Mouse (Mus musculus): Measurements from ENCODE around the gene Fam168a. TPM values are rescaled to one million over a fixed set of nuclear protein-coding genes. Genes with fewer than 3 reads are reported as not detected.

The Fam168a gene
- polyA plus RNA-seq, 1 experiment from 2014 or later: 59.9 TPM

Small RNAs within 50 kb of the gene (microRNA-seq; reads per million reads assigned to microRNA genes)
- 86.1 reads per million, percentile 46 among the genes with 10 or more reads in this experiment for gene Mir3102

Other genes with a start within 250 kb of the Fam168a start
- not detected in 2 replicates for gene Ucp3, start 233.6 kb upstream of the Fam168a start, polyA plus RNA-seq (2014; fragmentation: Nextera tagmentation; extraction: Ambion mirVana)
- 208 TPM in 2 replicates for gene Ucp2, start 213.3 kb upstream of the Fam168a start, polyA plus RNA-seq (2014; fragmentation: Nextera tagmentation; extraction: Ambion mirVana)
- gene Dnajb13, start 191.7 kb upstream of the Fam168a start, polyA plus RNA-seq (2014; fragmentation: Nextera tagmentation; extraction: Ambion mirVana): 0.35 and 0.42 TPM in 2 replicates
- 23.9 and 24.3 TPM in 2 replicates for gene Coa4, start 169.6 kb upstream of the Fam168a start, polyA plus RNA-seq (2014; fragmentation: Nextera tagmentation; extraction: Ambion mirVana)
- 109 and 125 TPM in 2 replicates for gene Rab6a, start 99.2 kb upstream of the Fam168a start, polyA plus RNA-seq (2014; fragmentation: Nextera tagmentation; extraction: Ambion mirVana)
- gene Mrpl48, start 98.3 kb upstream of the Fam168a start, polyA plus RNA-seq (2014; fragmentation: Nextera tagmentation; extraction: Ambion mirVana): 89.8 and 94.8 TPM in 2 replicates
- 13.2 and 15.5 TPM in 2 replicates for gene Plekhb1, start 44.2 kb upstream of the Fam168a start, polyA plus RNA-seq (2014; fragmentation: Nextera tagmentation; extraction: Ambion mirVana)
- gene Relt, start 156.8 kb downstream of the Fam168a start, polyA plus RNA-seq (2014; fragmentation: Nextera tagmentation; extraction: Ambion mirVana): 2.5 and 3.1 TPM in 2 replicates
- 13.7 and 14.1 TPM in 2 replicates for gene Arhgef17, start 225.5 kb downstream of the Fam168a start, polyA plus RNA-seq (2014; fragmentation: Nextera tagmentation; extraction: Ambion mirVana)